Mouse (Mus musculus) liver, embryonic 16.5 days (tissue): ENCODE data around the gene Wdr59. TPM values are rescaled to one million over a fixed set of nuclear protein-coding genes. Genes with fewer than 3 reads are reported as not detected.

ENCODE experiments used
- ATAC-seq: fragments of 200-750 bp; cut with Nextera tagmentation; 2 replicates; pipeline ENCODE4 v1.8.0; 2017; ENCODE audit warnings: low read depth, mild to moderate bottlenecking, moderate number of reproducible peaks, moderate library complexity
- H3K27ac ChIP-seq: fragments of 300-500 bp; sonication (generic); 2 replicates; pipeline ENCODE4 v1.5.1; 2014; ENCODE audit warnings: mild to moderate bottlenecking, low read length
- H3K27me3 ChIP-seq: fragments of 300-500 bp; sonication (generic); 2 replicates; pipeline ENCODE4 v1.6.1; 2014; ENCODE audit warnings: low read depth, low read length, mixed read lengths; ENCODE audit not compliant: control insufficient read depth, insufficient read depth
- H3K36me3 ChIP-seq: fragments of 300-500 bp; sonication (generic); 2 replicates; pipeline ENCODE4 v1.6.1; 2014; ENCODE audit warnings: mild to moderate bottlenecking; ENCODE audit not compliant: control insufficient read depth, insufficient read depth
- H3K4me1 ChIP-seq: fragments of 300-500 bp; sonication (generic); 2 replicates; pipeline ENCODE4 v1.6.1; 2014; ENCODE audit warnings: low read depth, low read length, mixed read lengths; ENCODE audit not compliant: control insufficient read depth
- H3K4me2 ChIP-seq: fragments of 300-500 bp; sonication (generic); 2 replicates; pipeline ENCODE4 v1.6.1; 2014; ENCODE audit warnings: low read depth, low read length, mixed read lengths
- H3K4me3 ChIP-seq: fragments of 300-500 bp; sonication (generic); 2 replicates; pipeline ENCODE4 v1.5.1; 2014; ENCODE audit warnings: low read depth, mild to moderate bottlenecking, low read length
- H3K9ac ChIP-seq: fragments of 300-500 bp; sonication (generic); 2 replicates; pipeline ENCODE4 v1.6.1; 2014; ENCODE audit warnings: low read depth, low read length
- H3K9me3 ChIP-seq: fragments of 300-500 bp; sonication (generic); replicated peaks from 2 replicates; pipeline ENCODE4 v1.6.1; 2016; ENCODE audit warnings: low read length; ENCODE audit not compliant: control insufficient read depth
- WGBS: fragments of 180-500 bp; shearing (Covaris S2); extraction: QIAGEN DNeasy Blood & Tissue Kit; methylation state at CpG from one replicate; pipeline ENCODE4 v1.1.7; 2014; ENCODE audit not compliant: insufficient replicate concordance; 5-methylcytosine and 5-hydroxymethylcytosine counted together
- polyA plus RNA-seq: library from polyadenylated mRNA; unstranded; fragments of >200 nt; fragmentation: Nextera tagmentation; extraction: Ambion mirVana; gene quantifications from 2 replicates; pipeline ENCODE4 v1.2.1, GENCODE M21; 2015

Gene Wdr59
- polyA plus RNA-seq, 1 experiment from 2014 or later, result 1.7 TPM

GRCm38 (mm10) chr8:111449671-111450070 lies 72.2 kb downstream of the Wdr59 start:
- Histone ChIP-seq H3K9me3 (no peaks in the 10 kb centered on the region), H3K4me1 (peaks cover 16% of the 10 kb centered on the region), H3K4me2 (no peak overlapping the region), H3K9ac (no peak overlapping the region), H3K27me3 (no peaks in the 10 kb centered on the region), H3K4me3 (no peak overlapping the region), H3K27ac (no peak overlapping the region), H3K36me3 (no peaks in the 10 kb centered on the region)
- ATAC-seq, result no peak
- 38% methylated on average over 4 of the region's 4 CpGs for WGBS

DNA sequence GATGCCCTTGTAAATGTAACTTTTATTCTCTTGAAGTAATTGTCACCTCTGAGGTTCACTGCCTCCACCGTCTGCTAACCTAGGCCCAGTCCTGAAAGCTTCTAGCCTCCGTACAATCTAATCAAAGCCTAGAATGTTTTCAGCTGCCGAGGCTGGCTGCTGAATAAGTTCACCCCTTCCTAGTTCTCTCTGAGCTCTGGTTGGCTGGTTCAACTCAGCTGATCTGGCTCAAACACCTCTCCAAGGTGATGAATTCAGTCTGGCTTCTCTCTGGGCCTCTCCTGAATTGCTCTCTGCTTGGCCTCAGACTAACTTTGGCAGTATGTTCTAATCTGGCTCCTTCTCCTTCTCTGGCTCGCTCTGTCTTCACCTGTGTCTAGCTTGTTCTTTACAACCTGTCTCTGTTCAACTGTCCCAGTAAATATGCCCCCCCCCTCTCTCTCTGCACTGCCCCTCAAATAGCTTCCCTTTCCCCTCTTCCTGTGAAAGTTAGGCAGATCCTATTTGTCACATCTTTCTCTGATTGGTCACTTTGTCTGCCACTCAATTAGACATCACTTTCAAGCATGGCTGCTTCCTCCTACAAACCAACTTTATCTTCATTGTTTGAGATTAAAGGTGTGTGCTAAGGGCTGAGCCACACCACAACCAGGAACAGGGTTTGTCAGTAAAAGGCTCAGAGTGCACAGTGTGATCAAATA lies 75.8 kb downstream of the Wdr59 start:
- H3K4me3 ChIP-seq, result no peak overlapping the region
- 0 out of 2 replicates have a peak, but pooled peaks have one; percentile 24 for ATAC-seq
- H3K4me1 ChIP-seq, result peaks cover 16% of the 10 kb centered on the region
- no peaks in the 10 kb centered on the region for H3K36me3 ChIP-seq
- H3K4me2 ChIP-seq, result no peak overlapping the region
- no peak overlapping the region for H3K9ac ChIP-seq
- H3K9me3 ChIP-seq, result no peaks in the 10 kb centered on the region
- H3K27me3 ChIP-seq, result no peaks in the 10 kb centered on the region
- whole genome bisulfite sequencing, result 49% methylated on average over 4 of the region's 4 CpGs
- peak overlapping the region; percentile 67 for H3K27ac ChIP-seq

GRCm38 (mm10) chr8:111445558-111445957 lies 76.3 kb downstream of the Wdr59 start:
- Histone ChIP-seq H3K36me3 (no peaks in the 10 kb centered on the region), H3K27ac (peak overlapping the region; percentile 67), H3K9me3 (no peaks in the 10 kb centered on the region), H3K4me2 (peak overlapping the region; percentile 19; the same call in 1 of the 2 replicates), H3K4me3 (no peak overlapping the region), H3K9ac (no peak overlapping the region), H3K27me3 (no peaks in the 10 kb centered on the region), H3K4me1 (peaks cover 16% of the 10 kb centered on the region)
- peak; percentile 97 for ATAC-seq
- WGBS, result 58% methylated on average over 18 of the region's 18 CpGs

DNA sequence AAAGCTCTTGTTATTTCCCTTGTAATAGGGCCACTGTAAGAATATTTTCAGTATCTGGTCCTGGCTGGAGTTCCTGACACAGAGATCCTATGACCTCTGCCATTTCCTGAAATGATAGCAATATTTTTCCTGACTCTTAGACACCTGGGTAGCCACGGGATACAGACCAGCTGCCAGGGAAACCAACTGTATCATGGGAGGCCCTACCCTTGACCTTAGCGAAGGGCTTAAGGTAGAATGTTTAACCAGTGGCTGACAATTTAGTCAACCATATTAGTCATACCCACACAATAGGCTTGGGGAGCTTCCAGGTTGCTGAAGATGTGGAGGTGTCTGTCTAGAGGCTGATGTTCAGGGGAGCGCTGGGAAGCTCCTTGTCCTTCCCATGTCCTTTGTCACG lies 77.6 kb downstream of the Wdr59 start:
- WGBS, result 63% methylated on average over 4 of the region's 4 CpGs

DNA sequence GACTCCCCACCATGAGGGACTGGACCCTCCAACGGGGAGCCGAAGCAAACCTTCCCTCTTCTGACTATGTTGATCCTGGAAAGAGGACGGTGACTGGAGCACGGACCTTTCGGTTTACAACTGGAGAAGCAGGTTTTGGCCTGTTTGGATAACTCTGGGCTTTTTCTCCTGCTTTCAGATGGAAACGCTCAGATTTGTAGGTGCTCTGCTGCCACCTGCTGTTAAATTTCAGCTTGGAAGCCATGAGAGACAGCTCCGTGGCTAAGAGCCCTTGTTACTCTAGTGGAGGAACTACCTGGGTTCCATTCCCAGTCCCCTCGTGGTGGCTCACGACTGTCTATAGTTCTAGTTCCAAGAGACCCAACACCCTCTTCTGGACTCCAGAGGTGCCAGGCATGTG lies 82.7 kb downstream of the Wdr59 start:
- ATAC-seq, result no peak
- 19% methylated on average over 9 of the region's 9 CpGs for WGBS
- Histone ChIP-seq H3K27me3 (no peaks in the 10 kb centered on the region), H3K27ac (no peak overlapping the region), H3K9ac (no peak overlapping the region), H3K4me2 (no peak overlapping the region), H3K36me3 (no peaks in the 10 kb centered on the region), H3K4me1 (no peaks in the 10 kb centered on the region), H3K9me3 (no peaks in the 10 kb centered on the region), H3K4me3 (no peak overlapping the region)

More for the DNA sequence above, 77.6 kb downstream of the Wdr59 start:
- H3K9me3 ChIP-seq, result no peaks in the 10 kb centered on the region
- H3K36me3 ChIP-seq, result no peaks in the 10 kb centered on the region
- ATAC-seq, result no peak
- H3K27ac ChIP-seq, result no peak overlapping the region
- no peak overlapping the region for H3K9ac ChIP-seq
- no peak overlapping the region for H3K4me2 ChIP-seq
- no peak overlapping the region for H3K4me3 ChIP-seq
- no peaks in the 10 kb centered on the region for H3K27me3 ChIP-seq
- peaks cover 16% of the 10 kb centered on the region for H3K4me1 ChIP-seq

GRCm38 (mm10) chr8:111435071-111435828 lies 86.6 kb downstream of the Wdr59 start:
- Histone ChIP-seq H3K27me3 (no peaks in the 10 kb centered on the region; the same call in 1 of the 2 replicates), H3K9ac (no peak overlapping the region), H3K27ac (no peak overlapping the region), H3K4me1 (no peaks in the 10 kb centered on the region), H3K36me3 (no peaks in the 10 kb centered on the region), H3K9me3 (no peaks in the 10 kb centered on the region), H3K4me3 (no peak overlapping the region), H3K4me2 (no peak overlapping the region)
- no peak for ATAC-seq
- WGBS, result 38% methylated on average over 11 of the region's 11 CpGs

GRCm38 (mm10) chr8:111424646-111425045 lies 97.2 kb downstream of the Wdr59 start:
- Histone ChIP-seq H3K36me3 (no peaks in the 10 kb centered on the region), H3K4me1 (no peaks in the 10 kb centered on the region), H3K27ac (no peak overlapping the region), H3K27me3 (no peaks in the 10 kb centered on the region), H3K4me2 (no peak overlapping the region), H3K9me3 (no peaks in the 10 kb centered on the region), H3K4me3 (no peak overlapping the region), H3K9ac (no peak overlapping the region)
- ATAC-seq, result no peak
- WGBS, result 80% methylated on average over 9 of the region's 9 CpGs

DNA sequence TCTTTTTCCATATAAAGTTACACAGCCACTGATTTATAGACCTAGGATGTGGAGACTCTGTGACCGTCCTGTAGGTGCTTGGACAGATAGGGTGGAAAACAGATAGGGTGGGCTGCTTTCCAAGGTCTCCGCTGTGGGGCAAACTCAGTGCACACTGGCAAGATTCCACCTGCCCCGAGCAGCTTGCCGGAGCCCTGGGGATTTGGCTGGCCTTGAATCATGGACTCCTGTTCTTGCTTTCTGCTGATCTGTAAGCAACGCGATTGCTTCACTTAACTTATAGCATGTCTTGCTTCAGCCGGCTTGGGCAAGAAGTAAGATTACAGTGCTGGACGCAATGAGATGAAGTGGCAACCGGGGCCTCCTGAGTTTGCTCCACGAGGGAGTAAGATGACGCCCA lies 97.7 kb downstream of the Wdr59 start:
- Histone ChIP-seq H3K9ac (no peak overlapping the region), H3K4me3 (no peak overlapping the region)

GRCm38 (mm10) chr8:111422614-111423013 lies 99.3 kb downstream of the Wdr59 start:
- ATAC-seq, result no peak
- no peak overlapping the region for H3K4me2 ChIP-seq
- H3K27me3 ChIP-seq, result no peaks in the 10 kb centered on the region
- no peak overlapping the region for H3K27ac ChIP-seq
- H3K9ac ChIP-seq, result no peak overlapping the region
- no peaks in the 10 kb centered on the region for H3K36me3 ChIP-seq
- no peak overlapping the region for H3K4me3 ChIP-seq
- H3K9me3 ChIP-seq, result no peaks in the 10 kb centered on the region
- no peaks in the 10 kb centered on the region for H3K4me1 ChIP-seq
- WGBS, result 70% methylated on average over 2 of the region's 2 CpGs

More for the DNA sequence above, 97.7 kb downstream of the Wdr59 start:
- Histone ChIP-seq H3K9me3 (no peaks in the 10 kb centered on the region), H3K27ac (no peak overlapping the region), H3K27me3 (no peaks in the 10 kb centered on the region), H3K36me3 (no peaks in the 10 kb centered on the region), H3K4me1 (no peaks in the 10 kb centered on the region), H3K4me2 (no peak overlapping the region)
- 67% methylated on average over 11 of the region's 11 CpGs for WGBS
- no peak for ATAC-seq
